Mouse (Mus musculus) kidney, adult 8-10 months (tissue): ENCODE measurements around the gene Wscd2.

Experiments
- DNase-seq, 2 experiments: peaks; one replicate each; pipeline ENCODE4 v3.0.0; 2022

The Wscd2 gene

DNA sequence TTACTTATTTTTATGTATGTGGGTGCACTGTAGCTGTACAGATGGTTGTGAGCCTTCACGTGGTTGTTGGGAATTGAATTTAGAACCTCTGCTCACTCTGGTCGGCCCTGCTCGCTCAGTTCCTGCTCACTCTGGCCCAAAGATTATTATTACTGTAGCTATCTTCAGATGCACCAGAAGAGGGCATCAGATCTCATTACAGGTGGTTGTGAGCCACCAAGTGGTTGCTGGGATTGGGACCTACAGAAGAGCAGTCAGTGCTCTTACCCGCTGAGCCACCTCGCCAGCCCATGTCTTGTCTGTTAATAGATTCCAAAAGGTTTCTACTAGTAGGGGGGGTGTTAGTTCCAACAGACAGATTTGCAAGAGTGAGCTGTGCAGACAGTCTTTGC is 96.3 kb downstream of the Wscd2 start:
- peak in 1 of 2 experiments; percentile 9 for DNase-seq

DNA sequence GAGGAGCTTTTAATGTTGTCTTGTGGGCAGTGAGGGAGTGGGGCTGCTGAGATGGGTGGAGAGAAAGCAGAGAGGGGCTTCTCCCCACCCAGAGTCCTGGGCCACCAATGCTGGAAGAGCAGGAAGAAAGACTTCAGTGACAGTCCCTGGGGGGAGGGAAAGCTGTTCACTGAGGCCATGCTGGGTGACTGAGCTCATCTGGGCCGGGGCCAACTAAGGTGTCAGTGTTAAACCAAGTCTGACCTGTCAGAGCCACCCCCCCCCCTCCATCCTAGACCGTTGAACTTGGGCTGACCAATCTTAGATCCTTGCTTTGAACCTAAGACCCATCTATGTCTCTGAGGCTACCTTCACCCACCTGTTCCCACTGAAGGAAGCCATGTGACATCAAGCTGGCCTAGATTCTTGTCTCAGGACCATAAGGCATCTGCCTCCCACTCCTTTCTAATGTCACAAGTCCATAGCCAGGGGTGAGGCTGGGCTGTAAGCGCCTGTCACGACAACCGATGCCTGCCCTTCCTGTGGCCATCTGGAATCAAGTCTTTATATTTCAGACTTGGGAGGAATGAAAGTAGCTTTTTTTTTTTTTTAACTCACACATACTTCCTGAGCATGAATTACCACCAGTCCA is 100.0 kb downstream of the Wscd2 start:
- no peak for DNase-seq

DNA sequence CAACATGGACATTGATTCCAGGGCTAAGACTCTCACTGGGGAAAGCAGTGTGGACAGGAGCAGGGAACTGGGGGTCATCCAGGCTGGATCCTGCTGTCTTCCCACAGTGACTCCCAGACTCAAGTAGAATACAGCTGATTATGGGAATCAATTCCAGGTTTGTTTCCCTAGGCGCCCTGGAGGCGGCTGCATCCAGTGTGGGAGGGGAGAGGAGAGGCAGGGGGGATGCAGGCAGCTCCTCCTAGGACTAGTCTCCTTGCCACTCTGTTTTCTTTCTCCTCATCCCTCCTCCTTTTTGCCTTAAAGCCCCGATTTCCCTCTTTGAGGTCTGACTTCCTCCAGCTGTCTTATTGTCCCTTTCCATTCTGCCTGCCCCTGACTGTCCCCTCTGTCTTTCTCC is 101.0 kb downstream of the Wscd2 start:
- no peak for DNase-seq

DNA sequence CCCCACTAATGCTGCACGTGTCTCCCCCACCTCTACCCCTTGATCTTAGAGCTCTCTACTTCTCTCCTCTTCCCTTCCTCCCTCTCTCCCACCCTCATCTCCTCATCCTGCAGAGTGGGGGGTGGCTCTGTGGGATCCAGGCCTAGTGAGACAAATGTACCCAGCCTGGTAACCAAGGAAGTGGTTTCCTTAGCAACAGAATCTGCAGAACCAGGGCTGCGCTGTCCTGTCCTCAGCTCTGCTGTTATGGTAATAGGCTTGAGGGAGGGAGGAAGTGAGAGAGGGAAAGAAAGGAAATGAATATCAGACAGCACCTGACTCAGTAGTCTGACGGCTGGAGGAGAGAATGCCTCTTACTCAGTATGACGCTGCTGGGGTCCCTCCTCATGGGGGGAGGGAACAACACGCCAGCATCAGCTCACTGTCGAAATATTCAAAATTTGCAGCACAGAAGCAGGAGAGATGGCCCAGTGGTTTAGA is 101.7 kb downstream of the Wscd2 start:
- no peak for DNase-seq

DNA sequence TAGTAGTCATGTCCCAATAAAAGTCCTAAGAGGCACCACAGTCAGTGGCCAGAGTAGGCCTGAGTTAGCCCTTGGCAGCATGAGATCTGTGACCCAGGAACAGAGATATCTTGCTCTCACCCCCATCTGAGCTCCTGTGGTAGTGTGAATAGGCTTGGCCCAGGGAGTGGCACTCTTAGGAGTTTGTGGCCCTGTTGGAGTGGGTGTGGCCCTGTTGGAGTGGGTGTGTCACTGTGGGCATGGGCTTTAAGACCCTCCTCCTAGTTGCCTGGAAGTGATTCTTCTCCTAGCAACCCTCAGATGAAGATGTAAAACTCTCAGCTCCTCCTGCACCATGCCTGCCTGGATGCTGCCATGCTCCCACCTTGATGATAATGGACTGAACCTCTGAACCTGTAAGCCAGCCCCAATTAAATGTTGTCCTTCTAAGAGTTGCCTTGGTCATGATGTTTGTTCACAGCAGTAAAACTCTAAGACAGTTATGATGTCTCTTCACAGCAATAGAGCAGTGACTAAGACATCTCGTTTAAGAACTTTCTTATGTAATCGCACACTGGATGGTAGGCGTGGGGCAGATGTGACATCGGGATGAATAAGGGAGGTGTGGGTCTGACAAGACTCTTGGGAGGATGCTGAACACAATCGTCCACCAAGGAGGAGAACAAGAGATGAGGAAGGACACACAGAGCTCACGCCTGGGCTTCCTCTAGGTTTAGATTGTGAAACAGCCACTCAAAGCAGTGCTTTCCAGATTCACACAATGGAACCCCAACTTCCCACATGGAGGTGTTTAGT is 104.0 kb downstream of the Wscd2 start:
- no peak for DNase-seq

DNA sequence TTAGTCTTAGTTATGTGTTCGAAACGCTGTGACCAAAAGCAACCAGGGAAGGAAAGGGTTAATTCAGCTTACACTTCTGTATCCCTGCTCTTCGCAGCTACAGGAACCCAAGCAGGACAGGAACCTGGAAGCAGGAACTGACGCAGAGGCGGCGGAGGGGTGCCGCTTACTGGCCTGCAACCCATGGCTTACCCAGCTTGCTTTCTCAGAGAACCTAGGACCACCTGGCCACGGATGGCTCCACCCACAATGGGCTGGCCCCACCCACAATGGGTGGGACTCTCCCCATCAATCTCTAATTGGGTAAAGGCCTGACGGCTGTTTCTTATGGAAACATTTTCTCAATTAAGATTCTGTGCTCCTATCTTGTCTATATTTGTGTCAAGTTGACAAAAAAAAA is 106.1 kb downstream of the Wscd2 start:
- DNase-seq = no peak

DNA sequence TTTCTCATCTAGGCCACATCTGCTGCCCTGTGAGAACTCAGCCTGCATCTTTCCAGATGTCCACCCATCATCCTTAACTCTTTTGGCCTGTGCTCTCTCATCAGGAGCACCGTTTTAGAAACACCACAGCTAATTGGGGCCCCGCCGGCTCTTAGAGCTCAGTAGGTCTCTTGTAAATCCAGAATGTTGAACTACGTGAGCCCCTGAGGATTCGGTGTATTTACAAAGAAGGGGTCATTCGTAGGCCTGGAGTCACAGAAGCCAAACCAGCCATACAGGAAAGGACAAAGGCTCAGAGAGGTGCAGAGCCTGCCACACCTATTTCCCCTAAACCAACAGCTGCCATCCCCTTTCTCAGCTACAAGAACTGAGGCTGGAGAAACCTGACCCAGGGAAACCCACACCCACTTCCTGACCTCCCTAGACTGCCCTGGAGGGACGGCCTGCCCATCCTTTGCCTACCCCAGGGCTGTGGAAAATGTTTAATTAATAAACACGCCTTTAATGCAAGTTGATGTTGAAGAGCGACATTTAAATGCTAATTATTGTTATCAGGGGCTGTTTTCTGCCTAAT is 106.7 kb downstream of the Wscd2 start:
- no peak for DNase-seq

DNA sequence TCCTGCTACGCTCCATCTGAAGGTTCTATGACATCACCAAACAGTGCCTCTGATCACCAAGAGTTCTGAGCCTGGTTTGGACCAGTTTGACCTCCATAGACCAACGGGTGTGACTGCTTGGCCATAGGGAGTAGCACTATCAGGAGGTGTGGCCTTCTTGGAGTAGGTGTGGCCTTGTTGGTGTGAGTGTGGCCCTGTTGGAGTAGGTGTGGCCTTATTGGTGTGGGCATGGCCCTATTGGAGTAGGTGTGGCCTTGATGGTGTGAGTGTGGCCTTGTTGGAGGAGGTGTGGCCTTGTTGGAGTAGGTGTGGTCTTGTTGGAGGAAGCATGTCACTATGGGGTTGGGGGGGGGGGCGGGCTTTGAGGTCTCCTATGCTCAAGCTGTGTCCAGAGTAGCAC is 110.0 kb downstream of the Wscd2 start:
- no peak for DNase-seq

DNA sequence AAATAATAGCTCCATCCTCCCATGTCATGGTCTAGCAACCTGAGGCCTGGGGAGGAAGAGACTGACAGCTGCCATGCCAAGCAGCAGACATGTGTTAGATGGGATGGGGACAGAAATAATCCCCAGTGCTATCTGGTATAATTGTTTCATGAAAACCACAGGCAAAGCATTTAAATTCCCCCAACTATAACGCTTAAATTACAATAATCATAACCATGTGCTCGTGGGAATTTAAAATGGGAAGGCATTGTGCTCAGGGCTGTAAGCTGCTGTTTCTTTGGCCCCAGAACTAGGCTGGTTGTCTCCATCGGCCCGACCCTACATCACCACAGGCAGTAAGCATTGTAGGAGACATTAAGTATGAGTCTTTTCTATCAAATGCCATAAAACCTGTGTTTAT is 110.7 kb downstream of the Wscd2 start:
- no peak for DNase-seq

DNA sequence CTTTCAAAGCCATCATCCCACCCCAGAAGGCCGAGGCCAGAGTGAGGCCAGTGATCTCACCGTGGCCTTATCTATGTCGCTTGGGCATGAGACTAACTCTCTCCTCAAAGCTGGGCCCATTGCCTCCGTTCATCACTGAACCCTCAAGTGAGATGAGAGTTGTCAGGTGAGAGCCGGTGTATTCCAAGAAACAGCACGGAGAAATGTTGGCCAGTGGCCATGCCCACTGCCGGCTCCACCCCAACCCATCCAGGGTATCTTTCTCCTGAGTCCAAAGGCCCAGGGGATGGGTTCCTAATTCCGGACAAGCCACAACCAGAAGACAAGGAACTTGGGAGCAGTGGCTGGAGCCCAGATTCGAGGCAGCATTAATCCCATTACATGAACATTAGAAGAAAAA is 113.3 kb downstream of the Wscd2 start:
- DNase-seq = no peak

DNA sequence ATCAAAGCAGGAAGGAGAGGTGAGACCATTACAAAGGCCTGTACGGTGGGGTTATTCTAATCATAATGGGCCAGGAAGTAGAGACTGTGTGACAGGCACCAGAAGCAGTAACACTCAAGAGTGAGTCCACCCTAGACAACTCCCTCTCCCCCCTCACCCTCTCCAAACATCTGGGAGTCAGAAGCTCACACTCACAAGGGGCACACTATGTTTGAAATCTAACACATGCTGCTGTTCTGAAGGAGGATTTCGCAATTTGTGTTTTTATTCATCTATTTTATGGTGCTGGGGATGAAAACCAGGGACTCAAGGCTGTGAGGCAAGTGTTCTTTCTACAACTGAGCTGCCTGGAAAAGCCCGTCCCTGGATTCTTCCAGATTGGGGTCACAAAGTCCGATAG is 114.6 kb downstream of the Wscd2 start:
- DNase-seq = no peak

DNA sequence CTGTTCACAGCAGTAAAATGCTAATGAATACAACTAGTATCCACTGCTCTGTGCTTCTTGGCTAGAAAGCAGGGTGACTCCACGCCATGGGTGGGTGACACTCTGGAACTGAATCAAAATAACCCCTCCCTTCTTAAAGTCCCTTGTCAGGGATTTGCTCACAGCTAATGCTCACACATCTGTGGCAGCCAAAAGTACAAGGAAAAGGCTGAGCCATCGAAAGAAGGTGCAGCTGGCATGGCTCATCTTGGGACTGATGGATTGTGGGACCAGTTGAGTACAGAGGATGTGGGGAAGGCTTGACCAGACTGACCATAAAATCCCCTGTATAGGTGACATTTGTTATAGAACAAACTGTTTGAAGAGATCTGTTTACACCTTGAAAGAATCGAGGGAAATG is 116.0 kb downstream of the Wscd2 start:
- no peak for DNase-seq

DNA sequence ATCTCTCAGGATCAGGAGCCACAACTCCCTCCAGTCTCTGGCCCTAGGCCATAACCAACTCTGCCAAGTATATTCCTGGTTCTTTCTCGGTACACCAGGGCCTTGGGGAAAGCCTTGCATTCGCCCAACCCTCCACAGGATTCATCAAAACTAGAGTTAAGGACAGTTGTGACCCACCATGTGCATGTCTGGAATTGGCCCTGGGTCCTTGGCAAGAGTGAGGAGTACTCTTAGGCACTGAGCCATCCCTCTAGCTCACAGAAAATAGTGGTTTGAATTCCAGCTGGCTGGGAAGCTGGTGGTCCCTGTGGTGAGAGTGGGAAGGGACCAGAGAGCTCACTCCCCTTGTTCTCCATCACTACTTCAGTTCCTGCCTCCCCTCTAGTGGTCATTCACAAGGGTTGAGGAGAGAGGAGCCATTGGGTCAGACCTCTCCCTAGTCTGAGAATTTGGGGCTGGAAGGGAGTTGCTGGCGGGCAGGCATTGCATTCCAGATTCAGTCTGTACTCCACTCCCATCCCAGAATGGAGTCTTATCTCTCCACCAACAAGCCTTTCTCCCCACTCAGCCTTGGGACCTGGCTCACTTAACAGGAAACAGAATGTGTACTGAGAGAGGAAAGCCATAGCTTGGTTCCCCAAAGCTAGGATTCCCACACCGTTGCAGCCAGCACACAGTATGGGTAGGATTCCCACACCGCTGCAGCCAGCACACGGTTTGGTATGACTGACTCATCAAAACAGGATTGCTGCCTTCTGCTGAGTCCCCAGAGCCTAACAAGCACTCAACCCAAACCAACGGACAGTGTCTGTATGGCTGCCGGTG is 117.0 kb downstream of the Wscd2 start:
- DNase-seq = no peak

DNA sequence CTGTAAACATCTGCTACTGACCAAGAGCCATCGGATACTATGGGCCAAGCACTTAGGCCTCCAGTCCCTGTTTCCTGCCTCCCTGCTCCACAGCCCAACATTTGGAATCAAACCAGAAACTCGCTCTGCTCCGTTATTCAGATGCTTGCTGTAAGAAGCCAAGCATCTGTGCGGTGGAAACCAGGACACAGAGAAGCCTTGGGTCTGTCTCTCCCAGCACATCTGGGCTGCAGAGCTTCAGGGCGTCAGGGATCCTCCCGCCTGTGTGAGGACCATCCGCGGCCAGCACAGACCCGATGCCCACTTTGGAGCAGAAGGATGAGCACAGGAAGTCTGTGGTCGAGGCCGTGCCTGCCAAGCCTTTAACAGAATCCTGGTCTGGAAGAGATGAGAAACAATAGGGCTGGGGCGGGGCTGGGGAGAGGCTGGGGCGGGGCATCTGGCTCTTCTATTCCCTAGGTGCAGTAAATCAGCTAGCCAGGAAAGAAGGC is 117.9 kb downstream of the Wscd2 start:
- no peak for DNase-seq

DNA sequence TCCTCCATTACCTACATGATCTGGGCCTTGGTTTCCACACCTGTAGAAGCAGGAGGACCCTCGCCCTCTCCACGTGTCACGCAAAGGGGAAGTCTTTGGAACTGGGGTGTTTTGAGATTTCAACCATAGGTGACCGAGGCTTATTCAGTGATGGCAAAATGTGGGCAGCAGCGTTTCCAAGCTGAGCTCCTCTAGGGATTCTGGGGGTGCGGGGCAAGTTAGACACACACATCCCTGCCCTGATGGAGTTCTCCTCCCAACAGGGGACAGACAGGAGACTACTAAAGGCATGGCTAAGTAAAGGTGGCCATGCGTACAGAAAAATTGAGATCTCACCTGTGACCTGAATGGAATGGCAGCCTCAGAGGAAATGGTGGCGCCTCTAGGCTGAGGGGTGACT is 118.4 kb downstream of the Wscd2 start:
- no peak for DNase-seq

DNA sequence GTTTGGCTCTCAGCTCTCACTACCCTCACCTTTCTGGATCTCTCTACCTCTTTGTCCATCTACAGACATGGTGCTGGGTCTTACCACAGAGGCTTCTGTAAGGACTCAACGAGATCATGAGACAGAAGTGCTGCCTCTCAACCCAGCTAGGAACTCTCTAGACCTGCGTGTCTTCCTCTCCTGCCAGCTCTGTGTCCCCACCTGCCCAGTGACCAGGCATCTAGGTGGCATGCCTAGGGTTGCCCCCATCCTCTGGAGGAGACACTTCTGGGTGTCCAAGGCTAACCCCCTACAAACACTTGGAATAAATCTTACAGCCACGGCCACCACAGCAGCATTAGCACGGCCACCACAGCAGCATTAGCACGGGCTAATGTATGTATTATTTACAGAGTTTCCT is 119.8 kb downstream of the Wscd2 start:
- DNase-seq = no peak

DNA sequence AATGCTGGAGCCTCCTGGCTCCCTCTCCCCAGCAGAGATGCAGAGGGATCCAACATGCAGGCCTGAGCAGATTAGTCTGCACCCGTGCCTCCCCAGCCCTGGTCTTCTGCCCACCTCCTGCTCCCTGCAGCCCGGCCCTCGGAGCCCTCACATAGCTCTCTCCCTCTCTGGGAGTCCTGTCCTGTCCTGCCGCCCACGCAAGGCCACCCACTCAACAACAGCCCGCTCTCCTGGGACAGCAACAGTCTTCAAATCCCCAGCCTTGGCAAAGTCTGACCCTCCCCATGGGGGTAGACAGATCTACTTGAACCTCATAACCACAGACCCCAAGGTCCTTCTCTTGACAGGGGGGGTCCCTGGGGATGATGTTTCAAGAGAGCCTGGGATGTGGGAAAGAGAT is 120.4 kb downstream of the Wscd2 start:
- no peak for DNase-seq

DNA sequence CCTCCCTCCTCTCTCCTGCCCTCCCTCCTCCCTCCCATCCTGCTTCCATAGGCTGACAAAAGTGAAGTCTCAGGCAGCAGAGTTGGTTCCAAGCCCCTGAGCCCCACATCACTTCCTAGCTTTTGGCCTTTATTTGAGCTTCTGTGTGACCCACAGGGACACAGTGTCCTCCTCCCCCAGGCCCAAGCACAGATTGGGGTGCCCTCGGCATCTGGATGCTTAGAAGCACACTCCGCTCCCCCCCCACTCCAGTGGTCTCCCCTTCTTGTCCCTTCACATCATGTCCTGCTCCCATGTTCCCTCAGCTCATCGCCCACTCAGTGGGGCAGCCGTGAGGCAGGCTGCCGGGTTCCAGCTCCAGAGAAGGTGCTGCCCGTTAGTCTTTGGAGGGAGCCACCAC is 121.0 kb downstream of the Wscd2 start:
- no peak for DNase-seq

DNA sequence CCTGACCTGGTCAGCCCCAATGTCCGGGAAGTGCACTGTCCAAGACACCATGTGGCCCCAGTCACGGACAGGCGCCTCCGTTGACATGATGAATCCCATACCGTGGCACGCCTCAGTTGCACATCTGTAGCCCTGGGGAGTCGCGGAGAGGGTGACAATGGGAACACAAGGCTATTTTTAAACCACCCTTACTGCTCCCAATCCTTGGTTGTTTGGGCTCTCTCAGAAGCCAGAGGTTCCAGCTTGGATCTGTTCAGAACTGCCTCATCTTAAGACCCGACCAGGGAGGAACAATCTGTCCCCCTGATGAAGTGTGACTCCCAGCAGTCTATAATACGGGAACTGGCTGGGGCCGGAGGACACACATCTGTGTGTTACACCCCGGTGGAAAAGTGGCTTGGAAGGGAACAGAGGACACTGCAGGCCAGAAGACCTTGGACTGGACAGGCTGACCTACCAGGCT is 121.7 kb downstream of the Wscd2 start:
- no peak for DNase-seq

DNA sequence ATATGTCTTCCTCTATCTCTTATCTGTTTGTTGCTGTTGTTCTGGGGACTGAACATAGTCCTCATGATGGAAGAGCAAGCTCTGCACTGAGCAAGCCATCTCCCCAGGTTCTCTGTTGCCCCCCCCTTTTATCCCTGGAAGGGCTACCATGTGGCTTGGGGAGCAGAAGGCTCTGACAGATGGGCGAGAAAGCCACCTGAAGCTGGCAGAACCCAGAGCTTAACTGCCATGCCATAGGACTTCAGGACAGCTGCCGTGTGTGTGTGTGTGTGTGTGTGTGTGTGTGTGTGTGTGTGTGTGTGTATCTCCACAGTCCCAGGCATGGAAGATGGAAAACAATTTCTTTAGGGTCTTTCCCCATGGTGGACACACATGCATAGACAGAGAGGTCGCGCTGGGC is 128.6 kb downstream of the Wscd2 start:
- DNase-seq = no peak

DNA sequence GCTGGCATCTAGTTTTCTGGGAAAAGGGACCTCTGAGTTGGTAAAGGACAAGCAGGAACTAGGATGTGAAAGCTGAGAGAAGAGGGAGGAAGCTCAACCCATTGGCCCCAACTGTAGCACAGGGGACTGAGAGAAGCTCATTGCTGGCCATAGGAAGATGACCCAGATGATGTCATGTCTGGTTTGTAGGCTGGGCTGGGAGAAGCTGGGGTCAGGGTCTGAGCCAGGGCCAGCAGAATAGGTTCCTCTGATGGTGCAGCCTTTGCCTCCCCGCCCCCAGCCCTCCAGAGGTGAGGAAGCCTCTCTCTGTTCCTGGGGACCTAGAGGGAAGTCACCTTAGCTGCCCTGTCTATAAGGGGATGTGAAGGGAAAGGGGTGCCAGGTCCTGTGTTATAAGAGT is 129.0 kb downstream of the Wscd2 start:
- no peak for DNase-seq

DNA sequence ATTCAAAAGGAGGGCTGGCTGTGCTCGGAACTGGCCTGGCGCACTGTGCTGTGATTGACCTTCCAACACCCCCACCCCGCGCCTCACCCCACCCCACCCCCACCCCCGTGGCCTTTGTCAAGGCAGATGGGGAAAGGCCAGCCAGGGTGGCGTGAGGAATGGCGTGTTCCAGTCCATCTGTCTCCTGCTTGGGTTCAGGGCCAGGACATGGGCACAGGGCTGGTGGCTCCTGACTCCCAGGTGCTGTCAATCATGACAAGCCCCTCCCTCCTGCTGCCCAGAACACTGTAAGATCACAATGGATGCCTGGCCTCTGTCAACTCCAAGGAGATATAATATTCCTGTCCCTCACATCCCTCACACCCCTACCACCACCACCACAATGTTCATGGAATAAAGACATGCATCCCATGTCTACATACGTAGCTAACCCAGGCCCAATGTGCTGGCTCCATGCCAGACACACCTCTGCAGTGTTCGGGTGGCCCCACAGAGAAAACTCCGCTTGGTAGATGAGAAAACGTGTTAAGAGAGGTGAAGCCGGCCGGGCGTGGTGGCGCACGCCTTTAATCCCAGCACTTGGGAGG is 130.1 kb downstream of the Wscd2 start:
- no peak for DNase-seq

DNA sequence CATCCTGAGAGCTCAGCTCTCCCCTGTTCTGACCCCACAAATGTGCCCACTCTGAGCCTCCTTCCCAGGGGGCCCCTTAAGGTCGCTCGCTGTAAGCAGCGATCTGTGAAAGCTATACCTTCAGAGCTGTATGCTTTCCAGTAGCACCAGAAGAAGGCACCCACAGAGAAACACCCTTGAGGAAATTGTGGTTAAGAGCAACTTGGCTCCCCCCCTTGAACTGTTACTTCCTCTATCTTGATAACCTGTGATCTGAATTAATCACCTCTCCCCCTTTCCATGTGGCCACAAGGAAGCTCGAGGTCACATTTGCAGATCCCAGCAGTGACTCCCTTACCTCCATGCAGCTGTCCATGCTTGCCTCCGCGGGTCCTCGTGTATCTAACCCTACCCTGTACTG is 130.9 kb downstream of the Wscd2 start:
- no peak for DNase-seq
